Mouse (Mus musculus): ENCODE measurements at regions not wholly inside any gene's neighbourhood (a gene's known extent, or its start where the extent isn't known, plus 50 kb on each side); places are given as distances from the start of the nearest gene placed in this dataset.

GRCm38 (mm10) chr15:15443271-15443670 lies 1285.3 kb upstream of the Cdh9 start:
- DNase-seq (ENCODE audit: low read depth, low spot score) = peak; percentile 55

GRCm38 (mm10) chr15:15477702-15478101 lies 1250.9 kb upstream of the Cdh9 start:
- DNase-seq (ENCODE audit: low read depth, low spot score) = no peak

- no peak for DNase-seq (ENCODE audit: low read depth, low spot score)
Measured at GRCm38 (mm10) chr15:15500276-15500675, 1228.3 kb upstream of the Cdh9 start.

GRCm38 (mm10) chr15:15538944-15539343 lies 1189.6 kb upstream of the Cdh9 start:
- DNase-seq (ENCODE audit: low read depth, low spot score) = no peak

GRCm38 (mm10) chr15:15559148-15559752 lies 1169.3 kb upstream of the Cdh9 start:
- no peak for DNase-seq (ENCODE audit: low read depth, low spot score)

GRCm38 (mm10) chr15:15582300-15582880 lies 1146.2 kb upstream of the Cdh9 start:
- no peak for DNase-seq (ENCODE audit: low read depth, low spot score)

GRCm38 (mm10) chr15:15617976-15618375 lies 1110.6 kb upstream of the Cdh9 start:
- peak; percentile 92 for DNase-seq (ENCODE audit: low read depth, low spot score)

- no peak for DNase-seq (ENCODE audit: low read depth, low spot score)
Measured at GRCm38 (mm10) chr15:15629304-15629703, 1099.3 kb upstream of the Cdh9 start.

- no peak for DNase-seq (ENCODE audit: low read depth, low spot score)
Measured at GRCm38 (mm10) chr15:15630283-15630682, 1098.3 kb upstream of the Cdh9 start.

- DNase-seq (ENCODE audit: low read depth, low spot score) = no peak
Measured at GRCm38 (mm10) chr15:15637130-15637529, 1091.4 kb upstream of the Cdh9 start.

GRCm38 (mm10) chr15:15648734-15649133 lies 1079.8 kb upstream of the Cdh9 start:
- no peak for DNase-seq (ENCODE audit: low read depth, low spot score)

GRCm38 (mm10) chr15:15666744-15667143 lies 1061.8 kb upstream of the Cdh9 start:
- no peak for DNase-seq (ENCODE audit: low read depth, low spot score)

GRCm38 (mm10) chr15:15692713-15693112 lies 1035.8 kb upstream of the Cdh9 start:
- DNase-seq (ENCODE audit: low read depth, low spot score) = no peak

GRCm38 (mm10) chr15:15716694-15717093 lies 1011.9 kb upstream of the Cdh9 start:
- no peak for DNase-seq (ENCODE audit: low read depth, low spot score)

GRCm38 (mm10) chr15:15741987-15742386 lies 986.6 kb upstream of the Cdh9 start:
- DNase-seq (ENCODE audit: low read depth, low spot score) = no peak

GRCm38 (mm10) chr15:15743011-15743410 lies 985.5 kb upstream of the Cdh9 start:
- peak; percentile 14 for DNase-seq (ENCODE audit: low read depth, low spot score)

All from ES-CJ7 (cell line).